8 mouse cellular contexts compared by ENCODE assay signal in the genomic region with DNA sequence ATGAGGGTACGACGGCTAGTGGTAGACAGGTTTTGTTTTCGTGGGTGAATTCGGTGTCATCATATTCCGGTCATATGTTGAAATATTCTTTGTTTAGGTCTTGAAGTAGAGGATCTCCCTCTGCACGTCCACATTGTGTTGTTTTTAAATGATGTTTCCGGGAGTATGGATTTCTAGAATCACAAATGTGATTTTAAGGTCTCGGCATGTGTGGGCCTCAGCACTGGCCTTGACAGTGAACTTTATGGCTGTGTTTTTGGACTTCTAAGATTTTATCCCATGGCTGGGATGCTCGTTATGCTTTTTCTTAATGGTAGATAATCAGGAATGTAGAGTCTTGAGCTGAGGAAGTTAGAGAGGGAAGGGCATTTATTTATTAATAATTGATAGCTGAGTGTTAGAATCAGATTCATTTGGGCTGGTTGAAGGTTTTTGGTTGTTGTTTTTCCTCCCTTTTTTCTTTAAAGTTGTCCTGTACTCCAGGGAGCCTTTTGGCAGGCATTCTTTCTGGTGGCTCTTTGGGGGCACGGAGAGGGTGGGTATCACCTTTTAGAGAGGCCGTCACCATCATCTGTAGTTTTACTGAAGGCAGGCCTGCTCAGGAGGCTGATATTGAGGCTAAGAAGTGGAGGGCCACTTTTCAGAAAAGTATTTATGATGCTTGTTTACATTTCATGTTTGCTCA.
DNase-seq lines count a peak whose midpoint lies in the region; ATAC-seq and TF ChIP-seq lines count a peak whose summit lies in the region.

No protein-coding gene starts in this region.

- 9% methylated on average over 11 of the region's 11 CpGs for WGBS in lung, adult 2 months
- 9% methylated on average over 11 of the region's 11 CpGs for WGBS in embryonic facial prominence, embryonic 15.5 days
- WGBS in intestine, postnatal 0 days: 15% methylated on average over 11 of the region's 11 CpGs
- WGBS in neural tube, embryonic 12.5 days: 12% methylated on average over 11 of the region's 11 CpGs

- no peak for TF ChIP-seq POLR2A in lung, adult 2 months (IDR thresholded peaks at IDR 0.05; ENCODE audit: borderline replicate concordance, extremely low read depth, low read depth, low read length)

- no peak for ATAC-seq in embryonic facial prominence, embryonic 15.5 days (ENCODE audit: insufficient number of reproducible peaks, low FRiP score, low TSS enrichment, low read depth)
- no peak for ATAC-seq in intestine, postnatal 0 days
- no peak for ATAC-seq in neural tube, embryonic 12.5 days (ENCODE audit: low FRiP score, low read depth)

- no peak for DNase-seq in lung, adult 2 months
- DNase-seq in lung, postnatal 36 days: no peak
- no peak for DNase-seq in B cell, adult 2 months
- DNase-seq in frontal cortex, postnatal 25 days (ENCODE audit: low spot score in 2 of 2): no peak
- no peak for DNase-seq in ovary, postnatal 36 days (ENCODE audit: low spot score)

- H3K36me3 ChIP-seq in embryonic facial prominence, embryonic 15.5 days: no peaks in the 10 kb centered on the region
- no peaks in the 10 kb centered on the region for H3K36me3 ChIP-seq in intestine, postnatal 0 days (ENCODE audit: control insufficient read depth, insufficient read depth)
- H3K36me3 ChIP-seq in neural tube, embryonic 12.5 days: no peaks in the 10 kb centered on the region

- H3K9me3 ChIP-seq in embryonic facial prominence, embryonic 15.5 days (replicated peaks): no peaks in the 10 kb centered on the region
- H3K9me3 ChIP-seq in intestine, postnatal 0 days (ENCODE audit: control insufficient read depth): no peaks in the 10 kb centered on the region
- H3K9me3 ChIP-seq in neural tube, embryonic 12.5 days: no peaks in the 10 kb centered on the region

- no peaks in the 10 kb centered on the region for H3K27me3 ChIP-seq in embryonic facial prominence, embryonic 15.5 days
- no peaks in the 10 kb centered on the region for H3K27me3 ChIP-seq in intestine, postnatal 0 days (replicated peaks; ENCODE audit: control insufficient read depth, insufficient read depth, low read length)
- no peaks in the 10 kb centered on the region for H3K27me3 ChIP-seq in neural tube, embryonic 12.5 days (replicated peaks)

- no peak for TF ChIP-seq CTCF in lung, adult 2 months (IDR thresholded peaks at IDR 0.05; ENCODE audit: insufficient read depth, low read length)
- no peak for TF ChIP-seq CTCF in intestine, postnatal 0 days (IDR thresholded peaks at IDR 0.05; ENCODE audit: low read depth)

- H3K9ac ChIP-seq in embryonic facial prominence, embryonic 15.5 days: peak overlapping the region; percentile 79
- peak overlapping the region; percentile 87 for H3K9ac ChIP-seq in intestine, postnatal 0 days (ENCODE audit: low read depth, low read length)
- H3K9ac ChIP-seq in neural tube, embryonic 12.5 days: peak overlapping the region; percentile 86

- peak overlapping the region; percentile 100 for H3K27ac ChIP-seq in embryonic facial prominence, embryonic 15.5 days (replicated peaks)
- H3K27ac ChIP-seq in intestine, postnatal 0 days (ENCODE audit: low read depth, low read length): peak overlapping the region; percentile 94
- peak overlapping the region; percentile 98 for H3K27ac ChIP-seq in neural tube, embryonic 12.5 days

- peak overlapping the region; percentile 80 for H3K4me3 ChIP-seq in lung, adult 2 months (replicated peaks; ENCODE audit: extremely low read depth, low read depth, low read length)
- H3K4me3 ChIP-seq in embryonic facial prominence, embryonic 15.5 days (replicated peaks): peak overlapping the region; percentile 81
- H3K4me3 ChIP-seq in intestine, postnatal 0 days (ENCODE audit: low read depth, low read length): peak overlapping the region; percentile 90
- H3K4me3 ChIP-seq in neural tube, embryonic 12.5 days: peak overlapping the region; percentile 82

- peak overlapping the region; percentile 81 for H3K4me2 ChIP-seq in embryonic facial prominence, embryonic 15.5 days (replicated peaks)
- H3K4me2 ChIP-seq in intestine, postnatal 0 days (replicated peaks; ENCODE audit: low read depth): peak overlapping the region; percentile 95
- peak overlapping the region; percentile 85 for H3K4me2 ChIP-seq in neural tube, embryonic 12.5 days (replicated peaks)

- peaks cover 2% of the 10 kb centered on the region for H3K4me1 ChIP-seq in lung, adult 2 months (ENCODE audit: control insufficient read depth, insufficient read depth, low read length)
- H3K4me1 ChIP-seq in embryonic facial prominence, embryonic 15.5 days: peaks cover 24% of the 10 kb centered on the region
- 0 out of 2 replicates have a peak, but pooled peaks cover under 1% of the 10 kb centered on the region for H3K4me1 ChIP-seq in intestine, postnatal 0 days (replicated peaks; ENCODE audit: control insufficient read depth, insufficient read depth, low read length)
- peaks cover 31% of the 10 kb centered on the region for H3K4me1 ChIP-seq in neural tube, embryonic 12.5 days
